Mouse (Mus musculus) forebrain, embryonic 14.5 days (tissue): ENCODE measurements around the gene Spsb4. TPM values are rescaled to one million over a fixed set of nuclear protein-coding genes. Genes with fewer than 3 reads are reported as not detected.
A peak's percentile ranks its signal among the peaks of the same experiment; 100 is the strongest.

Experiments
- ATAC-seq: fragments of 200-750 bp; cut with Nextera tagmentation; 2 replicates; pipeline ENCODE4 v1.8.0; 2017; ENCODE audit warnings: mild to moderate bottlenecking, moderate library complexity
- DNase-seq: peaks from one replicate; pipeline ENCODE4 v3.0.0-alpha.2; 2015; ENCODE audit warnings: low spot score
- H3K27ac ChIP-seq: fragments of 300-500 bp; sonication (generic); 2 replicates; pipeline ENCODE4 v1.5.1; 2014; ENCODE audit warnings: low read depth, mild to moderate bottlenecking, control low read depth, low read length, moderate library complexity
- H3K27me3 ChIP-seq: fragments of 300-500 bp; sonication (generic); replicated peaks from 2 replicates; pipeline ENCODE4 v1.6.1; 2014; ENCODE audit warnings: low read length, control low read depth, mixed read lengths; ENCODE audit not compliant: control insufficient read depth, insufficient read depth
- H3K36me3 ChIP-seq: fragments of 300-500 bp; sonication (generic); 2 replicates; pipeline ENCODE4 v1.6.1; 2014; ENCODE audit warnings: low read length, control low read depth; ENCODE audit not compliant: control insufficient read depth, insufficient read depth
- H3K4me1 ChIP-seq: fragments of 300-500 bp; sonication (generic); 2 replicates; pipeline ENCODE4 v1.6.1; 2014; ENCODE audit warnings: antibody characterized with exemption, low read length, control low read depth; ENCODE audit not compliant: control insufficient read depth, insufficient read depth
- H3K4me2 ChIP-seq: fragments of 300-500 bp; sonication (generic); 2 replicates; pipeline ENCODE4 v1.6.1; 2014; ENCODE audit warnings: mild to moderate bottlenecking, control low read depth, low read length
- H3K4me3 ChIP-seq: fragments of 300-500 bp; sonication (generic); 2 replicates; pipeline ENCODE4 v1.5.1; 2014; ENCODE audit warnings: low read depth, low read length, control low read depth
- H3K9ac ChIP-seq: fragments of 300-500 bp; sonication (generic); 2 replicates; pipeline ENCODE4 v1.6.1; 2014; ENCODE audit warnings: mild to moderate bottlenecking, low read length, control low read depth, moderate library complexity
- H3K9me3 ChIP-seq: fragments of 300-500 bp; sonication (generic); replicated peaks from 2 replicates; pipeline ENCODE4 v1.6.1; 2016; ENCODE audit warnings: low read length, control low read depth, mixed read lengths; ENCODE audit not compliant: control insufficient read depth
- WGBS: fragments of 180-500 bp; shearing (Covaris S2); extraction: QIAGEN DNeasy Blood & Tissue Kit; methylation state at CpG from one replicate; pipeline ENCODE4 v1.1.7; 2014; 5-methylcytosine and 5-hydroxymethylcytosine counted together
- polyA plus RNA-seq: library from polyadenylated mRNA; unstranded; fragments of >200 nt; fragmentation: Nextera tagmentation; extraction: Ambion mirVana; gene quantifications from 2 replicates; pipeline ENCODE4 v1.2.1, GENCODE M21; 2014

Gene Spsb4
- polyA plus RNA-seq, 1 experiment from 2014 or later, result 20.8 TPM

DNA sequence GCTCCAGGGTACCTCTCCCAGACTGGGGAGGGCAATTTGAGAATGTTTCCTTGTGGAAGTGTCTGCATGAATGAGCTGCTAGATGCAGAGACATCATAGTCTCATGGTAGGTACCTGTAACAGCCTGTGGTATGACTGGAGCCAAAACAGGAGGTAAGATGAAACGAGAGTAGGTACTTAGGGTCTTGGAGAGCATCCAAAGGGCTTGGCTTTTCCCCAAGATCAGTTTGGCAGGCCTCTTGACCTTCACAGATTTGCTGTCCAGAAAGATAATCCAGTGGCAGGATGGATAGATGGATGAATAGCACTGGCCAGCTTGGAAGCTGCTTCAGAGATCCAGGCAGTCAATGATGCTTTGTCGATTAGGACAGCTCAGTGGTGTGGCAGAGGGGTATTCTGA, 1.0 kb upstream of the Spsb4 start:
- WGBS, result 62% methylated on average over 2 of the region's 2 CpGs
- Histone ChIP-seq H3K4me1 (peaks cover 25% of the 10 kb centered on the region), H3K9ac (no peak overlapping the region; the same call in 1 of the 2 replicates), H3K4me2 (peak overlapping the region; percentile 75), H3K36me3 (no peaks in the 10 kb centered on the region), H3K27ac (peak overlapping the region; percentile 96), H3K9me3 (no peaks in the 10 kb centered on the region), H3K27me3 (no peaks in the 10 kb centered on the region), H3K4me3 (peak overlapping the region; percentile 79; the same call in 1 of the 2 replicates)
- ATAC-seq (no peak), DNase-seq (no peak)

DNA sequence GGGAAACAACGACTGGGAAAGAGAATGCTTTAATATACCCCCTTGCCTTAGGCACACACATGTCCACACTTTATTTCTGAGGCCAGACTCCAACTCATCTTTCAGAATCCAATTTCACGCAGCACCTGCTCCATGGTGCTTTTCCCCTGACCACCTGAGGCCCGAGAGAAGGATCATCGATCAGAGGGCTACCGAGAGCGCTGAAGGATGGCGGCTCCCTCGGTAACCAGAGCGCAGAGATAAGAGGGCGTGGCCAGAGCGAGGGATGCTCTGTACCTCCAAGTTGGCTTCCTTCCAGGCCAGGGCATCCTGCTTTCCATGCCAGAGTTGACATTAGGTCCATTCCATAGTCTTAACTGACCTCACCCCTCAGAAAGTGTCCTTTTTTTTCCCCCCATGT, 588 bp upstream of the Spsb4 start:
- peaks cover 28% of the 10 kb centered on the region for H3K4me1 ChIP-seq
- no peaks in the 10 kb centered on the region for H3K9me3 ChIP-seq
- DNase-seq (peak; percentile 66), ATAC-seq (peak; percentile 13)
- no peaks in the 10 kb centered on the region for H3K36me3 ChIP-seq
- peak overlapping the region; percentile 75 for H3K4me2 ChIP-seq
- H3K9ac ChIP-seq, result peak overlapping the region; percentile 97
- WGBS, result 3% methylated on average over 11 of the region's 11 CpGs
- peak overlapping the region; percentile 96 for H3K27ac ChIP-seq
- no peaks in the 10 kb centered on the region for H3K27me3 ChIP-seq
- peak overlapping the region; percentile 79 for H3K4me3 ChIP-seq

DNA sequence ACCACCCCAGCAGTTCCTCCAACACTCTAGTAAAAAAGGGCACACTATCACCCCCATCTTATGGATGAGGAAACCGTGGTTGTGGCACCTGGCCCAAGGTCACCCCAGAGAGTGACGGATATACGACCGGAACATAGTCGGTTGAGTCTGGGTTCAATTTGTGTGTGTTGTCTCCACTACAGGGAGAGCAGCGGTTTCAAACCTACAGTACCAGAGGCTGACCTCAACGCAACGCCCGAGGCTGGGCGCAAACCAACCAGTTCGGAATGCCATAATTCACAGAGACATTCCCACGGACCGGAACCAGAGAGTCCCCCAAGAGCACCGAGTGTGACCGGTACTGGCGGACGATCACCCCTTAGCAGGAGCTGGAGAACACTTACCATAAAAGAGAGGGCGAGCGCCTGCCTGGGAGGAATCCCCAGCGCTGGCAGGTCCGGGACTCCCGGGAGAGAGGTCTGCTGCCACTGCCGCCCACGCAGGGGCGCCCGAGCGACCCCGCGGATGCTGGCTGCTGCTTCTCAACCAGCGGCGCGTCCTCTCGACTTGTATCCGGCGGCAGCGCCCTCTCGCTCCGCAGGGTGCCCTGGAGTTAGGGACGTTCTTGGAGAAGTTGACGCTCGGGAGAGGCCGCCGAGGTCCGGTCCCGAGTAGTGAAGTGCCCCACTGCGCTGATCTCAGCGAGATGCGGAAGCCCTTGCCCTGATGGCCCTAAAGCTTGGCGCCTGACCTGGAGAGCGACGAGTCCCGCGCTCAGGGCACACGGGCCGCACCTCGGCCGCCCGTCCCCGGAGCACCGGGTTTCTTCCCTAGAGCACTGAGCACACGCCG, 617 bp downstream of the Spsb4 start:
- DNase-seq (peak; percentile 89), ATAC-seq (peak; percentile 66)
- Histone ChIP-seq H3K4me2 (peak overlapping the region; percentile 75), H3K36me3 (no peaks in the 10 kb centered on the region), H3K4me1 (peaks cover 40% of the 10 kb centered on the region), H3K4me3 (peak overlapping the region; percentile 79), H3K27me3 (no peaks in the 10 kb centered on the region), H3K9ac (peak overlapping the region; percentile 97), H3K27ac (peak overlapping the region; percentile 96), H3K9me3 (no peaks in the 10 kb centered on the region)
- under 1% methylated on average over 60 of the region's 62 CpGs for WGBS

DNA sequence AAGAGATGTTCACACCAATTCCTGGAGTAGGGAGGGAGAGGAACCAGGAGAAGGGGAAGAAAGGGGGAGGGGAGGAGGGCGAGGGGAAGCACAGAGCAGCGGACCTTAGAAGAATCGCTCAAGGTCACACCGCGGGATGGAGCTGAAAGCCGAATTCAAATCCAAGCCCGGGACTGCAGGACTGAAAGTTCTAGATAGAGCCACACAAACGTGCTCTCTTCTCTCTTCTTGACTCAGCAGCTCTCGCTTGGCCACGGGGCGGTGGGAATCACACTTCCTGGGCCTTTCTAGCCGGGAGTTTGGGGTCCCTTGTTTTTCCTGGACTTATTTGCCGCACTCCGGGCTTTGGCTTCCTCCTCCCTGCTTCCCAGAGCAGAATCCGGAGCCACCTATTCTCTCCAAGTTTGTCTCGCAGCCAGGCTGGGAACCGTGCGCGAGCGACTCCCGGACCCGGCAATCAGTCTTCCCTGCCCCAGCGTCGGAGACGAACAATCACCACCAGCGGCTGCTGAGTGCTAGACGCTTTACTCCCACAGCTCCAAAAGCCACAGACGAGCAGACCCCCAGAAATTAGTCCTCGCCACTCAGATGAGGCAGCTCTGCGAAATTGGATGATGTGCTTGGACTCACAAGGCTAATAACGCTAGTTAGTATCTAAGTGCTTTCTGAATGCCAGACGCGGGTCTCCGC, 1.4 kb downstream of the Spsb4 start:
- DNase-seq (peak; percentile 62), ATAC-seq (no peak)
- Histone ChIP-seq H3K9me3 (no peaks in the 10 kb centered on the region), H3K4me2 (peak overlapping the region; percentile 75), H3K4me1 (peaks cover 48% of the 10 kb centered on the region), H3K4me3 (peak overlapping the region; percentile 79), H3K36me3 (no peaks in the 10 kb centered on the region), H3K27ac (peak overlapping the region; percentile 96), H3K9ac (peak overlapping the region; percentile 97), H3K27me3 (no peaks in the 10 kb centered on the region)
- under 1% methylated on average over 33 of the region's 34 CpGs for WGBS

DNA sequence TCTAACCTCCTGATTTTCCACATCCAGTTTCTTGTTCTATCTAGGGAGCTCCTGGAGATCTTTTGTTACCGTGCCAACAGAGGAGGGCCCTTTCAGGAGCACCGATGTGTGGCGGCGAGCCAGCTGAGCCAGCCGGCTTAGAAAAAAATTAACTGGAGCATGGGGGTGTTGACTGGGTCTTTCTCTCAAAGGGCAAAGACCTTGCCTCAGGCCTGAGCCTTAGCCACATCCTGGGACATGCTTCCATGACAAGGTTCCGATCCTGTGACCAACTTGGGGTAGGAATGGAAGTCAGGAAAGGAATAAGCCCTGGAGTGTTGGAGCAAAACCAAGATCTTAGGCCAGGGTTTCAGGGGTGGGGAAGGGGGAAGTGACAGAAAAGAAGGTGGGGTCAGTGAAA, 2.9 kb downstream of the Spsb4 start:
- no peaks in the 10 kb centered on the region for H3K9me3 ChIP-seq
- peak overlapping the region; percentile 75 for H3K4me2 ChIP-seq
- peaks cover 61% of the 10 kb centered on the region for H3K4me1 ChIP-seq
- H3K27me3 ChIP-seq, result no peaks in the 10 kb centered on the region
- no peaks in the 10 kb centered on the region for H3K36me3 ChIP-seq
- no peak overlapping the region for H3K4me3 ChIP-seq
- peak; percentile 92 for DNase-seq
- WGBS, result 1% methylated on average over 6 of the region's 6 CpGs
- H3K27ac ChIP-seq, result peak overlapping the region; percentile 40; the same call in 1 of the 2 replicates
- no peak for ATAC-seq
- no peak overlapping the region for H3K9ac ChIP-seq

DNA sequence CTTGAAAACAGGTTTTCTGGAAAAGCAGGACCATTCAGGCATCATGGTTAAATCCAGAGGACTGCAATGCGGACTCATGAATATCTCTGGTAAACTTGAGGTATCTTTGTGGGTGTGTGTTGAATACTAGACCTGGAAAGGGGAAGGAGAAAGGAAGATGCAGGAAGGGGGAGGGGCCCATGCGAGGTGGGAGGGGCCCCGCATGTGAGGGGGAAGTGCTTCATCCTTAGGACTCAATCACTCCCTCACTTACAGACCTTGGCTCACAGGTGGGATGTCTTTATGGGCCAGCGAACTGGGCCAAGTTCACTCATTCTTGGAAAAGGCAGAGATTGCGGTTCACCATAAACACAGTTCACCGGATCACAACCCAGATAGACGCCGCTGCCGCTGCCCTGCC, 4.9 kb downstream of the Spsb4 start:
- peaks cover 61% of the 10 kb centered on the region for H3K4me1 ChIP-seq

DNA sequence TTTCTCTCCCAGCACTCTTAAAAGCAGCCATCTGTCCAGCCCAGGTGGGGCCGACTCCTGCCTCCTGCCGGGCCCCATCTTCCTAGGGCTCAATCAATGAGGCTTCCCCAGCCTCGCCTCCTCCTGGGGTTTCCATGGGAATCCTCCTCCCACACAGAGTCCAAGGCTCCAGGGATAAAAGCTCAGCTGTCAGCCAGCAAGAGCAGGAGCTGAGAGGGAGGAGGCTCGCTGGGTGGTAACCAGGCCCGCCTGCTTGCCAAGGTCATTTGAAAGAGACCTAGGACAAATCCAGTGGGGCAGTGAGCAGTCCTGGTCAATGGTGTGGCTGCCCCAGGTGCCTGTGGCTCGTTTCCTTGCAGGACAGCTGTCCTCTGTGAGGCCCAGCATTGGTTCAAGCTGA, 5.5 kb downstream of the Spsb4 start:
- peak; percentile 69 for ATAC-seq
- Histone ChIP-seq H3K27ac (peak overlapping the region; percentile 59), H3K4me3 (no peak overlapping the region), H3K27me3 (no peaks in the 10 kb centered on the region), H3K9me3 (peaks cover 5% of the 10 kb centered on the region; the same call in 1 of the 2 replicates), H3K4me1 (peaks cover 61% of the 10 kb centered on the region), H3K9ac (no peak overlapping the region), H3K36me3 (0 out of 2 replicates have a peak, but pooled peaks cover 4% of the 10 kb centered on the region), H3K4me2 (peak overlapping the region; percentile 9)
- 4% methylated on average over 6 of the region's 6 CpGs for WGBS
- DNase-seq, result peak; percentile 79

More for the DNA sequence above, 4.9 kb downstream of the Spsb4 start:
- no peak for ATAC-seq
- peaks cover 4% of the 10 kb centered on the region; the same call in 1 of the 2 replicates for H3K9me3 ChIP-seq
- H3K4me2 ChIP-seq, result no peak overlapping the region
- H3K36me3 ChIP-seq, result no peaks in the 10 kb centered on the region
- no peaks in the 10 kb centered on the region for H3K27me3 ChIP-seq
- peak overlapping the region; percentile 59; the same call in 1 of the 2 replicates for H3K27ac ChIP-seq
- DNase-seq, result no peak
- no peak overlapping the region for H3K9ac ChIP-seq
- WGBS, result 71% methylated on average over 9 of the region's 9 CpGs
- no peak overlapping the region for H3K4me3 ChIP-seq

DNA sequence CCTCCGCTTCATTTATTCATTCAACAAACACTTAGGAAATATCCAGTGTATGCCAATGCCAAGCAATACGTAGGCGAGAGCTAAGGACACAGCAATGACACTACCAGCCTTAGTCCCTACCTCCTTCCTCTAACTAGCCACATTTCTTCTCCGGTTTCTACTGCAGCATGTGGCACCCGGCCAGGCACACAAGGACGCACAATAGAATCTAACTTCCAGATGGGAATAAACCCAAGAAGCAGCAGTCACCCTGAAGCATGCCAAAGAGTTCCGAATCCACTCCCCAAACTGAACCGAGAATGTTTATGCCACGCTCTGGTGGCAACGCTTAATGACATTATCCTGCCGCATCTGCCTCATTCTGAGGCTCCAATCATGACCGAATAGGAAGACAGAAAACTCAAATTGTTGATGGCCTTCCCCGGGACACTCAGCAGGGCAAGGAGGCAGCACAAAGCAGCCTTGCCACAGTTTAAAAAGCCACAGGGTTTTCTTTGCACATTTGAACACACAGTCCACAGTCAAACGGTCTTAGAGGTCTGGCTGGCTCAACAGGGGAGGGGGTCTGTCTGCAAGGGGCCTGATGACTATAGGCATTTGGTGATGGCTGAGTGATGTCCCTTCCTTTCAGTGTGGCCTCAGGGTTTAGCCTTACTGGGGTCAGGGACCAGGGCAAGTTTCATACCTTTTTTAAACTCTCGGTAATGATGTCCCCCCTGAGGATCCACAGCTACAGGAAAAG, 7.0 kb downstream of the Spsb4 start:
- Histone ChIP-seq H3K4me1 (peaks cover 55% of the 10 kb centered on the region), H3K9me3 (peaks cover 5% of the 10 kb centered on the region; the same call in 1 of the 2 replicates), H3K27me3 (no peaks in the 10 kb centered on the region), H3K9ac (peak overlapping the region; percentile 33; the same call in 1 of the 2 replicates), H3K36me3 (0 out of 2 replicates have a peak, but pooled peaks cover 4% of the 10 kb centered on the region), H3K4me3 (no peak overlapping the region), H3K4me2 (peak overlapping the region; percentile 13; the same call in 1 of the 2 replicates), H3K27ac (peak overlapping the region; percentile 71)
- peak; percentile 80 for DNase-seq
- peak; percentile 27; the same call in 1 of the 2 replicates for ATAC-seq
- WGBS, result 21% methylated on average over 15 of the region's 15 CpGs
